Mouse (Mus musculus) olfactory bulb, adult 2 months (tissue): ENCODE results near the gene Gm45521.

ENCODE experiments used
- CTCF ChIP-seq: fragments of 200-500 bp; IDR thresholded peaks from 2 replicates; pipeline ENCODE4 v1.5.1; 2012; ENCODE audit warnings: low read depth, mild to moderate bottlenecking, low read length, moderate library complexity; ENCODE audit not compliant: insufficient read depth
- POLR2A ChIP-seq: fragments of 200-500 bp; IDR thresholded peaks from 2 replicates; pipeline ENCODE4 v1.6.1; 2012; ENCODE audit warnings: mild to moderate bottlenecking, low read depth, low read length, moderate library complexity; ENCODE audit not compliant: insufficient read depth

DNA sequence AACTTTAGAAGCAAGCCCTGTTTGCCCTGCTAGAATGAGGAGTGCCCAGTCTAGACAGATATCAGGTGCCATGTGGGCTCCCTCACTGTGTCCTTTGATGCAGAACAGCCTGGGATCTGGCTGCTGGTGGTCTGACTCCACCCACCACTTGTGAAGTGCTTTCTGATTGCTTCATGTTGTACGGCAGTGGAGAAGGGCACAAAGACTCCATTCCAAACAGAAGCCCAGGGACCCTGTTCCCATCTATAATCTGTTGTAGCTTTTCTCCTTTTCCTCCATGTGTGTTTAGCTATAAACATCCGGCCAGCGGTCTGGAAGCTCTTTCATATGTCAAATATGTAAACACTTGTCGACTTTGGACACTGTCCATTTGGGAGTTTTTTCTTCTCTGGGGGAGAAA is 37.2 kb upstream of the Gm45521 start:
- no peak for TF ChIP-seq CTCF
- TF ChIP-seq POLR2A, result no peak
